Mouse (Mus musculus): ENCODE results near the gene Bsg.
"Not testable (repeated sequence)": the region's sequence is repeated elsewhere in the genome, so short reads cannot be mapped to it uniquely, and the experiment has no call there.

Gene Bsg

GRCm38 (mm10) chr10:79682551-79682915, 21.8 kb upstream of the Bsg start:
- no peak for DNase-seq (ENCODE audit: low spot score in 2 of 2)

- no peak for DNase-seq (ENCODE audit: low spot score in 2 of 2)
Measured at GRCm38 (mm10) chr10:79682916-79683582, 21.2 kb upstream of the Bsg start.

GRCm38 (mm10) chr10:79683726-79684640, 20.3 kb upstream of the Bsg start:
- no peak for DNase-seq (ENCODE audit: low spot score in 2 of 2)

- DNase-seq (ENCODE audit: low spot score in 2 of 2): no peak
Measured at GRCm38 (mm10) chr10:79684770-79685600, 19.3 kb upstream of the Bsg start.

- no peak for DNase-seq (ENCODE audit: low spot score in 2 of 2)
Measured at GRCm38 (mm10) chr10:79686219-79686618, 18.1 kb upstream of the Bsg start.

GRCm38 (mm10) chr10:79686691-79687090, 17.6 kb upstream of the Bsg start:
- DNase-seq (ENCODE audit: low spot score in 2 of 2): no peak

GRCm38 (mm10) chr10:79687513-79687912, 16.8 kb upstream of the Bsg start:
- DNase-seq (ENCODE audit: low spot score in 2 of 2): no peak

- DNase-seq (ENCODE audit: low spot score in 2 of 2): no peak
Measured at GRCm38 (mm10) chr10:79688720-79689119, 15.6 kb upstream of the Bsg start, which contains the start of gene Gzmm. TSS of gene Gzmm (plus strand) at chr10:79689020.

GRCm38 (mm10) chr10:79689178-79689577, 15.1 kb upstream of the Bsg start:
- no peak for DNase-seq (ENCODE audit: low spot score in 2 of 2)

GRCm38 (mm10) chr10:79691986-79692548, 12.2 kb upstream of the Bsg start:
- DNase-seq (ENCODE audit: low spot score in 2 of 2): no peak

- no peak for DNase-seq (ENCODE audit: low spot score in 2 of 2)
Measured at GRCm38 (mm10) chr10:79693580-79694378, 10.5 kb upstream of the Bsg start.

- no peak for DNase-seq (ENCODE audit: low spot score in 2 of 2)
Measured at GRCm38 (mm10) chr10:79694379-79694655, 10.0 kb upstream of the Bsg start.

- DNase-seq (ENCODE audit: low spot score in 2 of 2): no peak
Measured at GRCm38 (mm10) chr10:79695231-79696128, 8.8 kb upstream of the Bsg start.

GRCm38 (mm10) chr10:79696129-79696651, 8.1 kb upstream of the Bsg start:
- no peak for DNase-seq (ENCODE audit: low spot score in 2 of 2)

- no peak for DNase-seq (ENCODE audit: low spot score in 2 of 2)
Measured at GRCm38 (mm10) chr10:79697916-79698315, 6.4 kb upstream of the Bsg start.

- DNase-seq (ENCODE audit: low spot score in 2 of 2): no peak
Measured at GRCm38 (mm10) chr10:79698459-79698858, 5.8 kb upstream of the Bsg start.

GRCm38 (mm10) chr10:79700676-79701075, 3.6 kb upstream of the Bsg start:
- no peak for DNase-seq (ENCODE audit: low spot score in 2 of 2)

- DNase-seq (ENCODE audit: low spot score in 2 of 2): no peak
Measured at GRCm38 (mm10) chr10:79701443-79702129, 2.7 kb upstream of the Bsg start.

GRCm38 (mm10) chr10:79702970-79703369, 1.3 kb upstream of the Bsg start:
- not testable (repeated sequence) for DNase-seq (ENCODE audit: low spot score in 2 of 2)

Measured in frontal cortex, postnatal 36 days (tissue).